Mouse (Mus musculus) embryonic facial prominence, embryonic 12.5 days (tissue): Measurements from ENCODE around the gene Slc35f2. TPM values are rescaled to one million over a fixed set of nuclear protein-coding genes. Genes with fewer than 3 reads are reported as not detected.
A peak's percentile ranks its signal among the peaks of the same experiment; 100 is the strongest.

ENCODE experiments used
- ATAC-seq: fragments of 200-750 bp; cut with Nextera tagmentation; 2 replicates; pipeline ENCODE4 v1.8.0; 2017; ENCODE audit not compliant: insufficient number of reproducible peaks, insufficient read depth, low FRiP score, low TSS enrichment
- H3K27ac ChIP-seq: fragments of 300-500 bp; sonication (generic); 2 replicates; pipeline ENCODE4 v1.5.1; 2016; ENCODE audit warnings: mild to moderate bottlenecking
- H3K27me3 ChIP-seq: fragments of 300-500 bp; sonication (generic); 2 replicates; pipeline ENCODE4 v1.6.1; 2016; ENCODE audit warnings: mild to moderate bottlenecking, moderate library complexity
- H3K36me3 ChIP-seq: fragments of 300-500 bp; sonication (generic); 2 replicates; pipeline ENCODE4 v1.6.1; 2016; ENCODE audit warnings: mild to moderate bottlenecking
- H3K4me1 ChIP-seq: fragments of 300-500 bp; sonication (generic); 2 replicates; pipeline ENCODE4 v1.6.1; 2016
- H3K4me2 ChIP-seq: fragments of 300-500 bp; sonication (generic); replicated peaks from 2 replicates; pipeline ENCODE4 v1.6.1; 2016; ENCODE audit warnings: mild to moderate bottlenecking, moderate library complexity
- H3K4me3 ChIP-seq: fragments of 300-500 bp; sonication (generic); 2 replicates; pipeline ENCODE4 v1.5.1; 2016; ENCODE audit warnings: mild to moderate bottlenecking
- H3K9ac ChIP-seq: fragments of 300-500 bp; sonication (generic); 2 replicates; pipeline ENCODE4 v1.6.1; 2016; ENCODE audit warnings: mild to moderate bottlenecking, moderate library complexity
- H3K9me3 ChIP-seq: fragments of 300-500 bp; sonication (generic); 2 replicates; pipeline ENCODE4 v1.6.1; 2016; ENCODE audit warnings: mild to moderate bottlenecking, moderate library complexity
- WGBS: fragments of 180-500 bp; shearing (Covaris S2); methylation state at CpG from one replicate; pipeline ENCODE4 v1.1.7; 2016; 5-methylcytosine and 5-hydroxymethylcytosine counted together
- polyA plus RNA-seq: library from polyadenylated mRNA; unstranded; fragments of >200 nt; fragmentation: Nextera tagmentation; extraction: Ambion mirVana; gene quantifications from 2 replicates; pipeline ENCODE4 v1.2.1, GENCODE M21; 2016

Gene Slc35f2
- polyA plus RNA-seq, 1 experiment from 2014 or later = 8.2 TPM

DNA sequence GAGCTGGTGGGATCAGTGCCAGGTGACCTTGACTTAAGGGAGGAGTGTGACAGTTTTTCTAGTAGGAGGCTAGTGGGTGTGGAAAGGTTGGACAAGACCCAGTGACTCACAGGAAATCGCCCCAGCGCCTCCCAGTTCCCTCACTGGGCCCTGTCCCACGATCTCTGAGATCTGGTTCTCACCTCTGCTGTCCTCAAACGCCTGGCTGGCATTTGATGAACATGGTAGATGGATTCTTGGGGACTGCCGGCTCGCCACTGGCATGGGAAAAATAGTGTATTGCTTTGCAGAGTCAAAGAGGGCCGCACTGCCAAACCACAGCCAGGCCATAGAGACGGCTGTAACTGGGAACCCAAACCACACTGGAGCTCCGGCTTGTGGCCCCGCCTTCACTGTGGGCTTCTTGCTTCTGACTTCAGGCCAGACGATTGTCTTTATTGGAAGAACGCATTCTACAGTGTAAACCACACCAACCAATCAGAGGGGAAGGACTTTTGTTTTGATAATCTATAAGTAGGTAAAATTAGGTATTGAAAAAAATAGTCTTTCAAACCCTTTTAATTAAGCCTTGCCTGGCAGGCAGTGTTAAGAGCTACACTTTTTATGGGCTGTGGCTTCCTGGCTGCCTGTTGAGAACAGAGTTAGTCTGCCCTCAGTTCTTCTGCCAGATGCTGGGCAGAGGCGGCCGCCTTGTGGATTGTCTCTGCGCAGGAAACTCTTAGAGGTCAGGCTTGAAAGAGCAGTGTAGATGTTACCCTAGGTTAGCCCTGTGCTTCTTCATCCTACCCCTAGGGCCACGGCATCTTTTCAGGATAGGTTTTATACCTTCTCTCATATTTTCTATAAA is 15.4 kb downstream of the Slc35f2 start:
- H3K27ac ChIP-seq = no peak overlapping the region
- 0 out of 2 replicates have a peak, but pooled peaks cover 4% of the 10 kb centered on the region for H3K4me1 ChIP-seq
- 80% methylated on average over 16 of the region's 16 CpGs for WGBS
- no peak overlapping the region for H3K4me2 ChIP-seq
- no peaks in the 10 kb centered on the region for H3K36me3 ChIP-seq
- no peaks in the 10 kb centered on the region for H3K27me3 ChIP-seq
- no peak for ATAC-seq
- H3K4me3 ChIP-seq = no peak overlapping the region
- H3K9ac ChIP-seq = no peak overlapping the region
- no peaks in the 10 kb centered on the region for H3K9me3 ChIP-seq

DNA sequence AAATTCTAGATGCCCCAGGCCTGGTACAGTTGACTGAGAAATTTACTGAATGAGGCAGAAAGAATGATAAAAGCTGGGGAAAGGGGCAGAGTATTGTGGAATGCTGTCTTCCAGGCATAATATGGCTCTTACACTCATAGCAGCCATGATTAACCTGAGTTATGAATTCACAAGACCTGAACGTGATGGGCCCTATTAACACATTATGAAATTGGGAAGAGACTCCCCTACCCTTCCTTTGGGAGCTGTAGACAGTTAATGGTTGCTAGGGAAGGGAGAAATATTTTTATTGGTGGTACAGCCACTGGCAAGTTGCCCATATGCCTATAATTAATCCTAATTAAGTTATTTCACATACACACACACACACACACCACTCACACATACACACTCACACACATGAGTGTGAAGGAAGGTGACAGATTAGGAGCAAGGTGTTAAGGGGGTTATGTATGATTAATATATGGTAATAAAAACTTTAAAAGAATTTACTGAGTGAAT is 22.5 kb downstream of the Slc35f2 start:
- H3K9ac ChIP-seq = no peak overlapping the region
- H3K4me2 ChIP-seq = no peak overlapping the region
- peaks cover 14% of the 10 kb centered on the region; the same call in 1 of the 2 replicates for H3K4me1 ChIP-seq
- H3K9me3 ChIP-seq = no peaks in the 10 kb centered on the region
- WGBS = 67% methylated on average over 1 of the region's 1 CpGs
- no peak overlapping the region for H3K27ac ChIP-seq
- no peak for ATAC-seq
- H3K27me3 ChIP-seq = no peaks in the 10 kb centered on the region
- no peaks in the 10 kb centered on the region for H3K36me3 ChIP-seq
- H3K4me3 ChIP-seq = no peak overlapping the region

DNA sequence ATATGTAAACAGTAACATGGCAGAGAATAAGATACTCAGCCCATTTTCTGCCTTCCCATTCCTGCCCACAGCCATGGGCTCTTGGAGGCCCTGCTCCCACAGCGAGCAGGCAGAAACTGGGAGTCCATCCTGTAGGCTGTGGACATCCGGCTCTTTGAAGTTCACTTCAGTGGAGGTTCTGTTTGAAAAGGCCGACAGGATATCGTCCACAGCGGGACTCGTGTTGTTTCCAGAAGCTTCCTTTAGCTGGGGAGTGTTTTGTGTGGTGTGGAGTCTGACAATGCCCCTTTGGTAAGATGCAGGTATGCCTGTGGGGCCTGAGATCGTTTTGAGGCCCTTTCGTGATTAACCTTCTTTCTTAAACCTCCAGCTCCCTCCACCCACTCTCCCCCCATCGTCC is 23.2 kb downstream of the Slc35f2 start:
- Histone ChIP-seq H3K9ac (no peak overlapping the region), H3K36me3 (no peaks in the 10 kb centered on the region), H3K4me1 (peaks cover 9% of the 10 kb centered on the region; the same call in 1 of the 2 replicates), H3K4me3 (no peak overlapping the region), H3K4me2 (no peak overlapping the region), H3K27me3 (no peaks in the 10 kb centered on the region), H3K9me3 (no peaks in the 10 kb centered on the region), H3K27ac (peak overlapping the region; percentile 4; the same call in 1 of the 2 replicates)
- 39% methylated on average over 9 of the region's 9 CpGs for WGBS
- ATAC-seq = no peak

DNA sequence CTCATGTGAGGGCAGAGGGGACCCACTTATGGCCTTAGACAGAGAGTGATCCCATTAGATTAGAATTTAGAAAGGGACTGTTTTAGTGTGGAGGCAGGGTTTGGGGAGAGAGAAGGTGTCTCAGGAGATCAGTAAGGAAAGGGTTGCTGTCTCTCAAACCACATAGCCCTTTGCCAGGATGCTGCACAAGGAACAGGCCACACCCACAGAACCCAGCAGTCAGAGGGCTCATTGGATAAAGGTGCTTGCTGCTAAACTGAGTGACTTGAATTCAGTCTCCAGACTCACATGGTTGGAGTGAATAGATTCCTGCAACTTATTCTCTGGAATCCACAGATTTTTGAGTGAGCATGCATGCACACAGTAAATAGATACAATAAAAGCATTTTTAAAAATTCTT is 24.0 kb downstream of the Slc35f2 start:
- H3K4me1 ChIP-seq = peaks cover 9% of the 10 kb centered on the region; the same call in 1 of the 2 replicates
- no peak for ATAC-seq
- no peaks in the 10 kb centered on the region for H3K36me3 ChIP-seq
- no peaks in the 10 kb centered on the region for H3K27me3 ChIP-seq
- H3K27ac ChIP-seq = peak overlapping the region; percentile 4; the same call in 1 of the 2 replicates
- H3K9me3 ChIP-seq = no peaks in the 10 kb centered on the region
- no peak overlapping the region for H3K9ac ChIP-seq
- H3K4me3 ChIP-seq = no peak overlapping the region
- H3K4me2 ChIP-seq = no peak overlapping the region

DNA sequence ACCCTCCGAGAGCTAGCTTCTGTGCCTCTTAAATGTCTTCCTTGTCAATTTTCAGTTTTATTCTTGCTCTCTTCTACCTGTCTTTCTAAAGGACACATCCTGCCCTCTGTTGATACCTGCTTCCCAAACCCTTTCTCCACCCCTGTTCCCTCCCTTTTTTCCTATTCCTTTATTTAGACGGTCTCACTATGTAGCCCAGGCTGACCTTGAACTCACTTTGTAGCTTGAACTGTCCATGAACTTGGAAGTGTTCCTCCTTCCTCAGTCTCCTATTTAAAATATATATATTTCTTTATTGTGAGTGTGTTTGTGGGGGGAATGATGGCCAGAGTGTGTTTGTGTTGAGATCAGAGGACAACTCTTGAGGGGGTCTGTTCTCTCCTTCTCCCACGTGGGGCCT is 25.0 kb downstream of the Slc35f2 start:
- H3K4me1 ChIP-seq = peaks cover 9% of the 10 kb centered on the region; the same call in 1 of the 2 replicates
- H3K27me3 ChIP-seq = no peaks in the 10 kb centered on the region
- H3K4me2 ChIP-seq = no peak overlapping the region
- no peak overlapping the region for H3K4me3 ChIP-seq
- WGBS = 76% methylated on average over 3 of the region's 3 CpGs
- no peak for ATAC-seq
- H3K36me3 ChIP-seq = no peaks in the 10 kb centered on the region
- H3K9ac ChIP-seq = no peak overlapping the region
- no peaks in the 10 kb centered on the region for H3K9me3 ChIP-seq
- no peak overlapping the region for H3K27ac ChIP-seq

DNA sequence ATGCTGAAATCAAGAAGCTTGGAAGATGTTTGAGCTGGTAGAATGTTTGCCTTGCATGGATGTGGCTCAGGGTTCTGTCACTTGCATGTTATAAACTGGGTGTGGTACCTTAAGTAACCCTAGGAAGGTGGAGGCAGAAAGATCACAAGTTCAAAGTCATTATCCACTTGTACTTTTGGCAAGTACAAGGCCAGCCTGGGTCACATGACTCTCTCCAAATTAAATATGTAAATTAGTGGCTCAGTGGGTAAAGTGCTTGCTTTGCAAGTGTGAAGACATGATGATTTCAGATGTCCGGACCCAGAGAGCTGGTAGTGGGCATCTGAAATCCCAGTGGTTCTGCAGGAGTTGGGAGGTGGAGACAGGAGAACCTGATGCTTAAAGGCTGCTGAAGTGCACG is 25.8 kb downstream of the Slc35f2 start:
- H3K9me3 ChIP-seq = no peaks in the 10 kb centered on the region
- no peak for ATAC-seq
- H3K4me1 ChIP-seq = peaks cover 9% of the 10 kb centered on the region; the same call in 1 of the 2 replicates
- no peaks in the 10 kb centered on the region for H3K36me3 ChIP-seq
- WGBS = 65% methylated on average over 2 of the region's 2 CpGs
- no peak overlapping the region for H3K4me2 ChIP-seq
- H3K4me3 ChIP-seq = no peak overlapping the region
- no peak overlapping the region for H3K9ac ChIP-seq
- H3K27me3 ChIP-seq = no peaks in the 10 kb centered on the region
- no peak overlapping the region for H3K27ac ChIP-seq

DNA sequence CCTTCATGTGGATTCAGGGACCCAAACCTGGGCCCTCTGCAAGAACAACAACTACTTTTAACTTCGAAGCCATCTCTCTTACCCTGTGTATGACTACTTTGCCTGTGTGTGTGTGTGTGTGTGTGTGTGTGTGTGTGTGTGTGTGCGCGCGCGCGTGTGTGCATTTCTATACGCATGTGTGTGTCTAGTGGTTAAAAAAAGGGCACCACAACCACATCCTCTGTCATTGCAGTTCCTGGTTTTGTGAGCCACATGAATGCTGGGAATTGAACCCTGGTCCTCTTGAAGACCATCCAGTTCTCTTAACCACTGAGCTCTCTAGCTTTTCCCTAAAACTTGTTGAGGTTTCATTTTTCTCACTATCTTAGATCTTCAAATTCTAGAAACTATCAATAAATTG is 31.6 kb downstream of the Slc35f2 start:
- Histone ChIP-seq H3K9ac (no peak overlapping the region), H3K4me2 (no peak overlapping the region), H3K4me3 (no peak overlapping the region), H3K27ac (no peak overlapping the region), H3K36me3 (no peaks in the 10 kb centered on the region), H3K27me3 (no peaks in the 10 kb centered on the region), H3K9me3 (no peaks in the 10 kb centered on the region), H3K4me1 (no peaks in the 10 kb centered on the region)
- WGBS = 93% methylated on average over 7 of the region's 7 CpGs
- ATAC-seq = no peak

DNA sequence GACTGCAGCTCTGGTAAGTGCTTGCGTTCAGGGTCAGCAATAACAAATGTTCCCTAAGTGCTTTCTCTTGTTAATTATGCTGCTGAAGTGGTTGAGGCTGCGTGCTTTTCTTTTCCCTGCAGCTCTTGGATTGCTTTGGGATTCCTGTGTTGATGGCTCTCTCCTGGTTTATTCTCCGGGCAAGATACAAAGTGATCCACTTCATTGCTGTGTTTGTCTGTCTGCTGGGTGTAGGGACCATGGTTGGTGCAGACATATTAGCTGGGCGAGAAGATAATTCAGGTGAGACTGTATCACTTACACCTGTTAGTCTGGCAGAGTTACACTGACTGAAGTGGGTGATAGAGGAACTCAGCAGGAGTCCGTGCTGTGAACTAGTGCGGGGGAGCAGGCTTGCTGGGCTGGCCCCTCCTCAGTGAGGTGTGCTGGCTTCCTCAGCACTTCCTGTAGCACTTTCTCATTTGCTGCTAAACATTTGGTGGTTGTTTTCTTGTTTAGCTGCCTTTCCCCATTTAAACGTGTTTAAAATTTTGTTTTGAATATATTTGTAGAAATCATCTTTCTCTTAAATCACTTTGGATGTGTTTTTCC is 35.3 kb downstream of the Slc35f2 start:
- Histone ChIP-seq H3K9me3 (no peaks in the 10 kb centered on the region), H3K36me3 (no peaks in the 10 kb centered on the region), H3K4me2 (no peak overlapping the region), H3K4me3 (no peak overlapping the region), H3K9ac (no peak overlapping the region), H3K27ac (no peak overlapping the region), H3K4me1 (no peaks in the 10 kb centered on the region), H3K27me3 (no peaks in the 10 kb centered on the region)
- ATAC-seq = no peak
- 20% methylated on average over 7 of the region's 7 CpGs for WGBS

DNA sequence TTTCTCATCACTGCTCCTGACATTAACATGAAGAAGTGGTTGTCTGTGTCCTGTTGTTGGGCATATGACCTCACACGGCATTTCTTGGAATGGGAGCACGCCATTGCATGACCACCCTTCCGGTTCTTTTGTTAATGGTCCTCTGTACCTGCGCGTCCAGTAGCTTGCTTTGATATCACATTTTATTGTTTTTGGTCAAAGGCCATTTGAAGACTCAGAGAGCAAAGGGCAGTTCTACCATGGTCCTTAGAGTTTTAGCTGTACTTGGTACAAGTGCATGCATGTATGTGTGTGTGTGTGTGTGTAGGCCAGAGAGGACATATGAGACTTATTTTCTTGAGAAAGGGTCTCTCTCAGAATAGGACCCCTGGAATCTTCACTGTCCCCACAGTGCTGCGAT is 42.1 kb downstream of the Slc35f2 start:
- no peaks in the 10 kb centered on the region for H3K36me3 ChIP-seq
- no peaks in the 10 kb centered on the region for H3K9me3 ChIP-seq
- ATAC-seq = no peak
- H3K4me3 ChIP-seq = no peak overlapping the region
- H3K4me2 ChIP-seq = no peak overlapping the region
- H3K9ac ChIP-seq = no peak overlapping the region
- H3K27ac ChIP-seq = no peak overlapping the region
- H3K27me3 ChIP-seq = no peaks in the 10 kb centered on the region
- 94% methylated on average over 6 of the region's 6 CpGs for WGBS
- H3K4me1 ChIP-seq = no peaks in the 10 kb centered on the region

DNA sequence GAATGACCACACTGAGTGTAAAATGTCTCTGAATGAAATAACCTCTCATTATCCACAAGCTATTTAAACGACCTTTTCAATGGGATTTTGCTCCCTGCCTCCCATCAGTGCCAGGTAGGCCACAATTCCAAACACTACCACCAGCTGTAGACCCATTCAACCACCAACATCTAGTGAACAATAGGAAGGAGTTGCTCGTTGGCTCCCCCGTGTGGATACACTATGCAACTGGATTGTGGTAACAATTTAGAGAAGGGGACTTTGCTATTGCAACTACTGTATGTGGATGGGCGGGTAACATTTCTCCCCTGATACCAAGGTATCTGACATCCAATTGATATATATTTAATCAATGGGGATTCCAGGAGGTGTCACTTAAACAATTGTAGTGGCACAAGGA is 47.4 kb downstream of the Slc35f2 start:
- no peaks in the 10 kb centered on the region for H3K36me3 ChIP-seq
- no peak overlapping the region for H3K27ac ChIP-seq
- H3K4me2 ChIP-seq = no peak overlapping the region
- H3K4me3 ChIP-seq = no peak overlapping the region
- H3K4me1 ChIP-seq = no peaks in the 10 kb centered on the region
- no peak overlapping the region for H3K9ac ChIP-seq
- no peaks in the 10 kb centered on the region for H3K27me3 ChIP-seq
- no peaks in the 10 kb centered on the region for H3K9me3 ChIP-seq
- ATAC-seq = no peak
- 39% methylated on average over 4 of the region's 4 CpGs for WGBS

DNA sequence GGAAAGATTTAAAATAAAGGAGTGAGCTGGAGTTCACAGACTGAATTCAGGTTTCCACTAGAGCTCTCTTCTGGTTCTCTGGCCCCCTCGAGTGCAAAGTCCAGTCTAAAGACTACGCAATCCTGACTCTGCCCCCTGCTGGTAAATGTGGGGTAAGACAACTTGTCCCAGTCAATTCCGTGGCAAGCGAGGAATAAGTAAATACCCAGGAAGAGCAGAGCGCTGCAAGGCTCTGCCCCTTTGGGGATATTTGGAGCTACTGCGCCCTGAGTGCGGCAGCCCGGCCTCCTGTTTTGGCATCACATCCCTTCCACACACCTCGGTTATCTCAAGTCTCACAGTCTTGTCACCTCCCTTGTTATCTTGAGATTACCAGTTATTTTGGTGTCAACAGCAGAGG is 54.0 kb downstream of the Slc35f2 start:
- Histone ChIP-seq H3K4me1 (no peaks in the 10 kb centered on the region), H3K4me3 (no peak overlapping the region), H3K9ac (no peak overlapping the region), H3K4me2 (no peak overlapping the region), H3K27ac (no peak overlapping the region), H3K36me3 (no peaks in the 10 kb centered on the region), H3K9me3 (no peaks in the 10 kb centered on the region), H3K27me3 (peaks cover 13% of the 10 kb centered on the region; the same call in 1 of the 2 replicates)
- no peak for ATAC-seq
- WGBS = 9% methylated on average over 9 of the region's 9 CpGs
